Mouse (Mus musculus) layer of hippocampus, adult 2 months (tissue): Measurements from ENCODE around the gene Treml1. TPM values are rescaled to one million over a fixed set of nuclear protein-coding genes. Genes with fewer than 3 reads are reported as not detected.

ENCODE experiments used
- DNase-seq, 2 experiments: peaks; one replicate each; pipeline ENCODE4 v3.0.0; 2022; ENCODE audit warnings: low spot score in 2 of 2
- H3K27ac ChIP-seq: fragments of 200-600 bp; 2 replicates; pipeline ENCODE4 v1.8.1; 2022
- H3K4me3 ChIP-seq: fragments of 200-600 bp; 2 replicates; pipeline ENCODE4 v1.8.1; 2022; ENCODE audit warnings: mild to moderate bottlenecking
- CTCF ChIP-seq: fragments of 200-600 bp; conservative IDR thresholded peaks from 2 replicates; pipeline ENCODE4 v1.8.1; 2022; ENCODE audit warnings: antibody characterized with exemption, mild to moderate bottlenecking, moderate library complexity
- total RNA-seq, 2 experiments: library from RNA; stranded (reverse); gene quantifications; 2 replicates each; pipeline ENCODE4 v1.2.3; 2021

Treml1 gene
- total RNA-seq, 2 experiments from 2014 or later, result not detected

- Histone ChIP-seq H3K4me3 (no peak overlapping the region), H3K27ac (no peak overlapping the region)
- no peak for DNase-seq
- TF ChIP-seq CTCF, result no peak
Observed at GRCm38 (mm10) chr17:48365511-48366155, 5.9 kb downstream of the Treml1 start.

GRCm38 (mm10) chr17:48366806-48367205, 7.1 kb downstream of the Treml1 start:
- H3K4me3 ChIP-seq, result no peak overlapping the region
- no peak for DNase-seq
- no peak overlapping the region for H3K27ac ChIP-seq
- no peak for TF ChIP-seq CTCF

GRCm38 (mm10) chr17:48371621-48372020, 11.9 kb downstream of the Treml1 start:
- TF ChIP-seq CTCF, result no peak
- no peak for DNase-seq
- Histone ChIP-seq H3K27ac (no peak overlapping the region), H3K4me3 (no peak overlapping the region)

- H3K27ac ChIP-seq, result no peak overlapping the region
- H3K4me3 ChIP-seq, result no peak overlapping the region
- no peak for TF ChIP-seq CTCF
- peak in 1 of 2 experiments; percentile 15 for DNase-seq
Observed at GRCm38 (mm10) chr17:48372987-48373386, 13.3 kb downstream of the Treml1 start.

GRCm38 (mm10) chr17:48376102-48376501, 16.4 kb downstream of the Treml1 start:
- Histone ChIP-seq H3K4me3 (no peak overlapping the region), H3K27ac (no peak overlapping the region)
- peak in 1 of 2 experiments; percentile 7 for DNase-seq
- TF ChIP-seq CTCF, result no peak

- no peak for TF ChIP-seq CTCF
- H3K27ac ChIP-seq, result no peak overlapping the region
- H3K4me3 ChIP-seq, result no peak overlapping the region
- DNase-seq, result no peak
Observed at GRCm38 (mm10) chr17:48379050-48379449, 19.3 kb downstream of the Treml1 start.

- Histone ChIP-seq H3K4me3 (no peak overlapping the region), H3K27ac (no peak overlapping the region)
- DNase-seq, result no peak
- no peak for TF ChIP-seq CTCF
Observed at GRCm38 (mm10) chr17:48385786-48386461, 26.2 kb downstream of the Treml1 start.

- H3K4me3 ChIP-seq, result no peak overlapping the region
- H3K27ac ChIP-seq, result no peak overlapping the region
- DNase-seq, result no peak
- no peak for TF ChIP-seq CTCF
Observed at GRCm38 (mm10) chr17:48388666-48389065, 28.9 kb downstream of the Treml1 start.

- no peak for DNase-seq
- Histone ChIP-seq H3K27ac (no peak overlapping the region), H3K4me3 (no peak overlapping the region)
- no peak for TF ChIP-seq CTCF
Observed at GRCm38 (mm10) chr17:48389442-48389841, 29.7 kb downstream of the Treml1 start.

- Histone ChIP-seq H3K4me3 (no peak overlapping the region), H3K27ac (no peak overlapping the region)
- no peak for DNase-seq
- TF ChIP-seq CTCF, result no peak
Observed at GRCm38 (mm10) chr17:48391446-48391845, 31.7 kb downstream of the Treml1 start.

GRCm38 (mm10) chr17:48392616-48393015, 32.9 kb downstream of the Treml1 start:
- Histone ChIP-seq H3K27ac (0 out of 2 replicates have a peak overlapping the region, but pooled peaks have one; percentile 1), H3K4me3 (no peak overlapping the region)
- TF ChIP-seq CTCF, result no peak
- peak in 1 of 2 experiments; percentile 39 for DNase-seq

GRCm38 (mm10) chr17:48401710-48402109, 42.0 kb downstream of the Treml1 start:
- TF ChIP-seq CTCF, result no peak
- Histone ChIP-seq H3K4me3 (no peak overlapping the region), H3K27ac (no peak overlapping the region)

GRCm38 (mm10) chr17:48402751-48403150, 43.0 kb downstream of the Treml1 start:
- TF ChIP-seq CTCF, result no peak
- Histone ChIP-seq H3K27ac (no peak overlapping the region), H3K4me3 (no peak overlapping the region)
- DNase-seq, result no peak

More at GRCm38 (mm10) chr17:48401710-48402109, 42.0 kb downstream of the Treml1 start:
- no peak for DNase-seq

- TF ChIP-seq CTCF, result no peak
- Histone ChIP-seq H3K4me3 (no peak overlapping the region), H3K27ac (no peak overlapping the region)
- no peak for DNase-seq
Observed at GRCm38 (mm10) chr17:48403848-48404247, 44.1 kb downstream of the Treml1 start.
